Mouse (Mus musculus): ENCODE data around the gene Orc2.
A peak's percentile ranks its signal among the peaks of the same experiment; 100 is the strongest.

Orc2 gene

DNA sequence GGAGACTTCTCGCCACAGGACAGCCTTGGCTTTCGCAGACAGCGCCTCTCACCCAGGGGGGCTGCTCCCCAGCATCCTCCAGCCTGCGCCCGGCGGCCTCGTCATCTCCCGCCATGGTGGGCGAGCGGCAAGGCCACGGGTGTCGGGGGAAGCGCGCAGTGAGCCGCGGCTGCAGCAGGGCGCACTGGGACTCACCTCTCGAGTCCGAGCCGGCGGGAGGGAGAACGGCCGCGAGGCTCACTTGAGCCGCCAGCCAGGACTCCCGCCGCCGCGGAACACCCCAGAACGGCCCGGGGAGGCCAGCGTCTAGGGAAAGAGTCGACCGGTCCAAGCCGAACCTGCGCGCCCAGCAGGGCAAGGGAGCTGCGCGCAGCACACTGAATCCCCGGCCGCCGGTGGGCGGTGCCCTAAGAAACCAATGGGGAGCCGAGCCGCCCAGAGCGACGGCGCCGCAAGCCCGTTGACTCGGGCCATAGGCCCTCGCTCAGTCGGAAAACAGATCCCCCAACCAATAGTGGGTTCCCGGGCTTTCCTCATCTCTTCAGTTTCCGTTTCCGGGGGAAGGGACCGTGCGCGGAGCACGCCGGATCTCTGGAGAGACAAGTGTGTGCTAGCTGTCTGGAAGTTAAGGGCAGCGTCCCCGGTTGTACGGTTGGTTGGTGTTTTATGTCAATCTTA lies at the start of gene Orc2:
TSS of gene Orc2 (minus strand) at position 533 of the 678 bp plus-strand sequence.
- DNase-seq (ENCODE audit: low spot score), result peak; percentile 94

GRCm38 (mm10) chr1:58541386-58541785 lies 36.5 kb upstream of the Orc2 start:
- no peak for DNase-seq (ENCODE audit: low spot score)

- no peak for DNase-seq (ENCODE audit: low spot score)
These were observed 2.3 kb upstream of the Orc2 start for GRCm38 (mm10) chr1:58507249-58507648.

DNA sequence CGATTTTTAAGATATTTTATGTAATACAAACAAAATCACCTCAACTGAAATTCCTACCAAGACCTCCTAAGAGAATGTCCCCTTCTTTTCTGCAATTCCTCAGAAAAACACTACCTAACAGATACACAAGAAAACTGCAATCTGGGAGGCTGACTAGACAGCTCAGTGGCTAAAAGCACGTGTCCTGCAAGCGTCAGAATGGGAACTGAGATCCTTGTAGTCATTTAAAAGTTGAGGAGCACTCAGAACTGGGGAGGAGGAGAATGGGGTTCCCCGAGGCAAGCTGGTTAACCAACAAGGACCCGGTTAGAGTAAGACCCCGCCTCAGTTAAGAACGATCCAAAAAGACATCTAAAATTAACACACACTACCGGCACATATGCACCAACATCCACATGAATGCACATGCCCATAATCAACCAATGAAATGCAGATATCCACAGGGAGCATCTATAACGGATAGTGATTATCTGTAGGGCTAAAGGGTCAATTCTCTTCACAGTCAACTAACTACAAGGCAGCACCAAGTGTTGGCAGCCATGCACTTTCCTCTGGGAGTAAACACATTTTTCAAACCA lies 1.0 kb downstream of the Orc2 start:
- no peak for DNase-seq (ENCODE audit: low spot score)

GRCm38 (mm10) chr1:58503134-58503533 lies 1.8 kb downstream of the Orc2 start:
- no peak for DNase-seq (ENCODE audit: low spot score)

DNA sequence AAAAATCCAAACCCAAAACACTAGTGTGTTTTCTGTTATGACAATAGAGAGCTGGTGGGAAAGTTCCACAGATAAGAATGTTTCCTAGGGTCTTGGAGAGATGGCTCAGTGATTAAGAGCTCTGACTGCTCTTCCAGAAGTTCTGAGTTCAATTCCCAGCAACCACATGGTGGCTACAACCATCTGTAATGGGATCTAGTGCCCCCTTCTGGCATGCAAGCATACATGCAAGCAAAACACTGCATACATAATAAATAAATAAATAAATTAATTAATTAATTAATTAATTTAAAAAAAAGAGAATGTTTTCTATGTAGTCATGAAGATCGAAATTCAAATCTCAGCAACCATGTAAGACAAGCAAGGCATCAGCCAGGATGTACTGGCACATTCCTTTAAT lies 6.2 kb downstream of the Orc2 start:
- DNase-seq (ENCODE audit: low spot score), result no peak

DNA sequence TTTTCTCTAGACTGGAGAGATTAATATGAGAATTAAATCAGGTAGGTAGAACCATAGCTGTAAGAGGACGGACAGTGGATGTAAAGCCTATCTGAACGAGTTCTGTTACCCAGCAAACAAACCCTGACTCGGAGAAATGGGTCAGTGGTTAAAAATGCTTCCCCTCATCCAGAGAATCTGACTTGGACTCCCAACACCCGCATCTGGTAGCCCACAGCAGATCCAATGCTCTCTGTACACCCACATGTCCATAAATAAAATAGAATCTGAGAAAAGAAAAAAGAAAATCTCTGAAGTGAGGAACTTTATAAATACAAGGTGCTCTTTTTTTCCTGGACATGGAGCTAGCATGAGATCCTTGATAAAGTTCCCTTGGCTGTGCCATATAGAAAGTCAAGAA lies 7.2 kb downstream of the Orc2 start:
- no peak for DNase-seq (ENCODE audit: low spot score)

DNA sequence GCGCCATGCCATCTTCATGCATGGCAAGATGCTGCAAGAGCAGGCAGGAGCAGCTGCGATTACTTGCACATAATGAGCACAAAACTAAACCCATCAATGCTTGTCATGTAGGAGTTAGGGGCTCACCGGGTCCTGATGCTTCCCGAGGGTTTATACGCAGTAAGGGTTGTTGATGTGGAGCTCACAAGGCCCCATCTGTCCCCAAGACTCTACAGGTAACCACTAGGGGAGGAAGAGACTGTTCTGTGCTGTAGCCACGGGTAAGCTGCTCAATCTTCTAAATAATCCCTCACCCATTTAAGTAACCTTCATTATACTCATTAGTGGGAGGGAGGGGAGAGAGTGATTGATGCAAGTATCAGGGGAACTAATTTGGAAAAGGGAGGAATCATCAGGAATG lies 9.3 kb downstream of the Orc2 start:
- DNase-seq (ENCODE audit: low spot score), result no peak

DNA sequence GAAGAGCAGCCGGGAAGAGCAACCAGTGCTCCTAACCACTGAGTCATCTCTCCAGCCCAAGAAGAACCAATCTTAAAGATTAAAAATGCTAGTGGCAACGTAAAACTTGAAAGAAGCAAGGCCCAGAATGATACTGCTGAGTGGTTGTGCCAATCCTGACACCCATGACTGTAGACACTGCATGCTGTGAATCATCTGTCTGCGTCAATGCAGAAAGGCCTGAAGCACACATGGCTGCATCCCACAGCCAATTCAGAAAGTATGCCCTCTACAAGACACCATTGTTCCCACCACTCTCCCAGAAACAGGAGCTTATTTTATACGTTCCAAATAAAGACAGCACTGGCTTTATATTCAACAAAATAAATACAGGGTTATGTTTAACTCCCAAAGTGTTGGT lies 22.3 kb downstream of the Orc2 start:
- DNase-seq (ENCODE audit: low spot score), result no peak

GRCm38 (mm10) chr1:58475662-58476061 lies 29.2 kb downstream of the Orc2 start:
- DNase-seq (ENCODE audit: low spot score), result no peak

- no peak for DNase-seq (ENCODE audit: low spot score)
These were observed 39.3 kb downstream of the Orc2 start for GRCm38 (mm10) chr1:58465561-58465960.

DNA sequence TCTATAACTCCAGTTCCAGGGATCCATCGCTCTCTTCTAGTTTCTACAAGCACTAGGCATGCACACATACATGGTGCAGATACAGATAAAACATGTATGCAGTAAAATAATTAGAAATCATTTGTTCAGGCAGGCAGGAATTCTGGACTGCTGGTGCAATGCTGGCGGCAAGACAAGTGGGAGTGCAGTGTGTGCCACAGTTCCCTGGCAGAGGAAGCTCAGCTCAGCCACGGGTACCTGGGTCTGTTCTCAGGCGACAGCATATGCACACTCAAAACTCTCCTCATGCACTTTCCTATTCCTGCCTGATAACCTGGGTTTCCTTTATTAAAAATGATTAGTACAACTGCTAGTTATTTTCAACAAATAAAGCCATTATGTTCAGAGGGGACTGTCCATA lies 39.9 kb downstream of the Orc2 start:
- DNase-seq (ENCODE audit: low spot score), result no peak

DNA sequence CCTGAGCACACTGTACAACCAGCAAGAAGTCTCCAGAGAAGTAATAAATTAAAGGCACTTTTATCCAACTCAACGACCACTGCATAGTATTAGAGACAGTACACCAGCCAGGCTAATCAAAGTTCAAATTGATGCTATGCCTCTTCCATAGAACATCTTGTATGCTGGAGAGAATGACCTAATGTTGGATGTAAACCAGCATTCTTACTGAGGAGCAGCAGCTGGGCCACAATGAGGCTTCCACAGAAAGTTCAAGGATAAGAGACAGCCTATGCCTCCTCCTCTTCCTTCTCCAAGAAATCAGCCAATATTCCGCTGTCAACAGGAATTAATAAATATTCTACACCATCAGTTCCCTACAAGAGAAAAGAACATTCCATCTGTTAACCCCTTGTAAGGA lies 41.0 kb downstream of the Orc2 start:
- DNase-seq (ENCODE audit: low spot score), result no peak

DNA sequence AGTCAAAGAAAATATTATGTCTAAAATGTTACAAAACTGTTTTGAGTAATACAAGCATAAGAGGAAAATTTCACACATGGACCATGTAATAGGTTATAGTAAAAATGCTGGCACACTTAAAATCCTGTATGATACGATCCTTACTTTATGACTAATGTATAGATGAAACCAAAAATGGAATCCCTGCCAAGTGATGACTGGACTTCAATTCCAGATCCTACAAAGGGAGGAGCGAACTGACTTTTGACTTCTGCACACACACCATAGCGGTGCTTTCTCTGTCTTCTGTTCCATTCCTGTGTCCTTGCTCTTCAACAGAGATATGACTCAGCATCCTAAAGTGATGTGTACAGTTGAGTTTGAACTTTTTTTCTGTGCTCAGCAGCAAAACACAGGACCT lies 44.3 kb downstream of the Orc2 start:
- DNase-seq (ENCODE audit: low spot score), result no peak

- no peak for DNase-seq (ENCODE audit: low spot score)
These were observed 46.0 kb downstream of the Orc2 start for GRCm38 (mm10) chr1:58458867-58459266.

DNA sequence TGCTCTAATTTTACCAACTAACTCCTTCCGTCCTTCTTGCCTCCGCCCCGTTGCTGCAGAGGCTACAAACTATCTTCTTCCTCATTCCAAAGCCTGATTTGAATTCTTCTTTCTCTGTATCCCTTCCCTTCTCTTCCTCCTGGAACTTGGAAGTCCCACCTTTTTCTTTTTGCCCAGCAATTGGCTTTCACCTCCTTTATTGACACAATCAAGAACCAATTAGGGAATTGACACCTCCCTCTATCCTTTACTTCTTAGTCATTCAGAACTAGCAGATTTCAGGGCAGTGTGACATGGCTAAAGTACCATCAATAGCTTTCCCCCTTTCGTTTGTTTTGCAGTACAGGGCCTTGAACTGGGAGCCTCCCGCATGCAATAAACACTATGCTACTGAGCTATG lies 46.7 kb downstream of the Orc2 start:
- no peak for DNase-seq (ENCODE audit: low spot score)

GRCm38 (mm10) chr1:58454316-58454715 lies 50.6 kb downstream of the Orc2 start:
- no peak for DNase-seq (ENCODE audit: low spot score)

GRCm38 (mm10) chr1:58448396-58448795 lies 56.5 kb downstream of the Orc2 start:
- DNase-seq (ENCODE audit: low spot score), result no peak

GRCm38 (mm10) chr1:58447766-58448165 lies 57.1 kb downstream of the Orc2 start:
- DNase-seq (ENCODE audit: low spot score), result no peak

DNA sequence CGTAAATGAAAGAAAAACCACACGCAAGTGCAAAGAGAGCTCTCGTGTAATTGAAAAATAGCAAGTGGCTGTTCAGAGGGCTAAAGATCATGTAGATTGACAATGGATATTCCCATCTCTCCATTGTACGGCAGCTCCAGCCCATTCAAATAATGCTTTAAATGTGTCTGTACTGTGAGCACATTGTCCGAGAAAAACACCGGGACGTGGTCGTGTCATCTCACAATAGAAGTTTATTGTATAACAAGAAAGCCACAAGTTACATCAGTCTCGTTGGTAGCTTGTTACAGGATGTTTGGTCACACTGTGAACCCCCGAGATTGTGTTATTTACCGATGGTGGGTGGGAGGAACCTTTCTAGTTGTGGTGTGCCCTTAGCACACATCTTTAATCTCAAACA lies 59.0 kb downstream of the Orc2 start:
- DNase-seq (ENCODE audit: low spot score), result no peak

GRCm38 (mm10) chr1:58445143-58445722 lies 59.7 kb downstream of the Orc2 start, which contains the start of the genes Nif3l1 and Ppil3:
Gene Nif3l1, plus strand, starts transcription at chr1:58445151.
Gene Ppil3, minus strand, starts transcription at chr1:58445486.
- peak; percentile 89 for DNase-seq (ENCODE audit: low spot score)

DNA sequence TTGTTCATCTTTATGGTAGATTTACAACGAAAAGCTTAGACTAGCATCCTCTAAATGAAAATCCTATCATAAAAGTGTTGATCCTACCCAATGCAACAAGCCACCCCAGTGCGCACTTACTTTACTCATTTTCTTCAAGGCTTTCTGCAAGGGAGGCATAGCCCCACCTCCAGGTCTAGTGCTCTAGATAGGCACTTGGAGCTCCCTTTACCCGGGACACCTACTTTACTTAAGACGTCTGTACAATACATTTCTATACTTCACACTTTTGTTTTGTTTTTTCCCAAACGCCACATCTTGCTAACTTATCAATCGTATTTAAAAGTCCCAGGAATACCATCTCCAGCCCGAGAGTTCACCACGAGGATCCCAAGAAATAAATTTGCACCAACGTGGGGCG lies 60.2 kb downstream of the Orc2 start:
- DNase-seq (ENCODE audit: low spot score), result no peak

GRCm38 (mm10) chr1:58424551-58424950 lies 80.4 kb downstream of the Orc2 start:
- no peak for DNase-seq (ENCODE audit: low spot score)
